Mouse (Mus musculus): ENCODE measurements around the gene Fam163a. TPM values are rescaled to one million over a fixed set of nuclear protein-coding genes. Genes with fewer than 3 reads are reported as not detected.

Gene Fam163a
- polyA plus RNA-seq, 1 experiment from 2014 or later = 0.34 TPM

GRCm38 (mm10) chr1:156218573-156218972 lies 13.7 kb upstream of the Fam163a start:
- Histone ChIP-seq H3K27ac (no peak overlapping the region), H3K9me3 (replicated peaks) (no peaks in the 10 kb centered on the region), H3K27me3 (ENCODE audit: low read depth, poor library complexity, severe bottlenecking) (no peaks in the 10 kb centered on the region), H3K4me3 (no peak overlapping the region), H3K36me3 (no peaks in the 10 kb centered on the region), H3K4me1 (peaks cover 25% of the 10 kb centered on the region; the same call in 1 of the 2 replicates)
- DNase-seq (ENCODE audit: low spot score) = no peak
- 94% methylated on average over 2 of the region's 2 CpGs for WGBS

GRCm38 (mm10) chr1:156217941-156218340 lies 13.1 kb upstream of the Fam163a start:
- DNase-seq (ENCODE audit: low spot score) = no peak
- H3K4me1 ChIP-seq = peaks cover 25% of the 10 kb centered on the region; the same call in 1 of the 2 replicates

GRCm38 (mm10) chr1:156217393-156217792 lies 12.6 kb upstream of the Fam163a start:
- no peaks in the 10 kb centered on the region for H3K27me3 ChIP-seq (ENCODE audit: low read depth, poor library complexity, severe bottlenecking)
- no peak for DNase-seq (ENCODE audit: low spot score)
- 60% methylated on average over 3 of the region's 3 CpGs for WGBS
- H3K4me3 ChIP-seq = no peak overlapping the region
- H3K4me1 ChIP-seq = peaks cover 20% of the 10 kb centered on the region; the same call in 1 of the 2 replicates
- no peaks in the 10 kb centered on the region for H3K36me3 ChIP-seq
- H3K27ac ChIP-seq = no peak overlapping the region
- H3K9me3 ChIP-seq (replicated peaks) = no peaks in the 10 kb centered on the region

More at GRCm38 (mm10) chr1:156217941-156218340, 13.1 kb upstream of the Fam163a start:
- Histone ChIP-seq H3K4me3 (no peak overlapping the region), H3K9me3 (replicated peaks) (no peaks in the 10 kb centered on the region), H3K36me3 (no peaks in the 10 kb centered on the region), H3K27ac (0 out of 2 replicates have a peak overlapping the region, but pooled peaks have one; percentile 9), H3K27me3 (ENCODE audit: low read depth, poor library complexity, severe bottlenecking) (no peaks in the 10 kb centered on the region)
- 79% methylated on average over 8 of the region's 8 CpGs for WGBS

- 74% methylated on average over 4 of the region's 4 CpGs for WGBS
- no peaks in the 10 kb centered on the region for H3K36me3 ChIP-seq
- H3K4me1 ChIP-seq = peaks cover 9% of the 10 kb centered on the region; the same call in 1 of the 2 replicates
- no peaks in the 10 kb centered on the region for H3K27me3 ChIP-seq (ENCODE audit: low read depth, poor library complexity, severe bottlenecking)
- H3K4me3 ChIP-seq = no peak overlapping the region
- no peak overlapping the region for H3K27ac ChIP-seq
- DNase-seq (ENCODE audit: low spot score) = no peak
- H3K9me3 ChIP-seq (replicated peaks) = no peaks in the 10 kb centered on the region
Measured at GRCm38 (mm10) chr1:156216249-156216648, 11.4 kb upstream of the Fam163a start.

GRCm38 (mm10) chr1:156214651-156215050 lies 9.8 kb upstream of the Fam163a start:
- Histone ChIP-seq H3K4me3 (no peak overlapping the region), H3K27ac (no peak overlapping the region), H3K27me3 (ENCODE audit: low read depth, poor library complexity, severe bottlenecking) (no peaks in the 10 kb centered on the region), H3K9me3 (replicated peaks) (no peaks in the 10 kb centered on the region), H3K36me3 (no peaks in the 10 kb centered on the region), H3K4me1 (peaks cover 9% of the 10 kb centered on the region; the same call in 1 of the 2 replicates)
- WGBS = 87% methylated on average over 8 of the region's 8 CpGs
- no peak for DNase-seq (ENCODE audit: low spot score)

- Histone ChIP-seq H3K36me3 (no peaks in the 10 kb centered on the region), H3K4me3 (no peak overlapping the region), H3K4me1 (peaks cover 7% of the 10 kb centered on the region; the same call in 1 of the 2 replicates), H3K9me3 (replicated peaks) (no peaks in the 10 kb centered on the region), H3K27me3 (ENCODE audit: low read depth, poor library complexity, severe bottlenecking) (0 out of 2 replicates have a peak, but pooled peaks cover 4% of the 10 kb centered on the region), H3K27ac (no peak overlapping the region)
- WGBS = 86% methylated on average over 5 of the region's 5 CpGs
- DNase-seq (ENCODE audit: low spot score) = no peak
Measured at GRCm38 (mm10) chr1:156212923-156213322, 8.1 kb upstream of the Fam163a start.

GRCm38 (mm10) chr1:156211809-156212317 lies 7.0 kb upstream of the Fam163a start:
- H3K27me3 ChIP-seq (ENCODE audit: low read depth, poor library complexity, severe bottlenecking) = peaks cover 12% of the 10 kb centered on the region
- H3K4me3 ChIP-seq = no peak overlapping the region
- no peak overlapping the region for H3K27ac ChIP-seq
- no peaks in the 10 kb centered on the region for H3K9me3 ChIP-seq (replicated peaks)
- no peak for DNase-seq (ENCODE audit: low spot score)
- H3K36me3 ChIP-seq = no peaks in the 10 kb centered on the region
- WGBS = 73% methylated on average over 6 of the region's 6 CpGs
- no peaks in the 10 kb centered on the region for H3K4me1 ChIP-seq

- DNase-seq (ENCODE audit: low spot score) = no peak
- Histone ChIP-seq H3K27ac (peak overlapping the region; percentile 73), H3K9me3 (replicated peaks) (no peaks in the 10 kb centered on the region), H3K36me3 (no peaks in the 10 kb centered on the region), H3K4me1 (peaks cover 16% of the 10 kb centered on the region), H3K4me3 (peak overlapping the region; percentile 58), H3K27me3 (ENCODE audit: low read depth, poor library complexity, severe bottlenecking) (peaks cover 74% of the 10 kb centered on the region)
- WGBS = 18% methylated on average over 10 of the region's 10 CpGs
Measured at GRCm38 (mm10) chr1:156205164-156205563, 338 bp upstream of the Fam163a start.

GRCm38 (mm10) chr1:156203961-156204655 lies 718 bp downstream of the Fam163a start:
- Histone ChIP-seq H3K27ac (peak overlapping the region; percentile 73), H3K4me1 (peaks cover 16% of the 10 kb centered on the region)

GRCm38 (mm10) chr1:156202661-156203060 lies 2.2 kb downstream of the Fam163a start:
- no peak for DNase-seq (ENCODE audit: low spot score)
- peaks cover 70% of the 10 kb centered on the region for H3K27me3 ChIP-seq (ENCODE audit: low read depth, poor library complexity, severe bottlenecking)
- H3K4me1 ChIP-seq = peaks cover 16% of the 10 kb centered on the region
- 49% methylated on average over 3 of the region's 3 CpGs for WGBS
- no peaks in the 10 kb centered on the region for H3K9me3 ChIP-seq (replicated peaks)
- no peak overlapping the region for H3K27ac ChIP-seq
- H3K36me3 ChIP-seq = no peaks in the 10 kb centered on the region
- H3K4me3 ChIP-seq = no peak overlapping the region

More at GRCm38 (mm10) chr1:156203961-156204655, 718 bp downstream of the Fam163a start:
- H3K27me3 ChIP-seq (ENCODE audit: low read depth, poor library complexity, severe bottlenecking) = peaks cover 74% of the 10 kb centered on the region
- H3K9me3 ChIP-seq (replicated peaks) = no peaks in the 10 kb centered on the region
- 5% methylated on average over 18 of the region's 18 CpGs for WGBS
- H3K36me3 ChIP-seq = no peaks in the 10 kb centered on the region
- H3K4me3 ChIP-seq = peak overlapping the region; percentile 58
- DNase-seq (ENCODE audit: low spot score) = no peak

GRCm38 (mm10) chr1:156201069-156201468 lies 3.8 kb downstream of the Fam163a start:
- H3K27me3 ChIP-seq (ENCODE audit: low read depth, poor library complexity, severe bottlenecking) = peaks cover 62% of the 10 kb centered on the region

GRCm38 (mm10) chr1:156197588-156197987 lies 7.2 kb downstream of the Fam163a start:
- no peak overlapping the region for H3K27ac ChIP-seq
- DNase-seq (ENCODE audit: low spot score) = no peak
- H3K9me3 ChIP-seq (replicated peaks) = no peaks in the 10 kb centered on the region
- no peaks in the 10 kb centered on the region; the same call in 1 of the 2 replicates for H3K4me1 ChIP-seq
- H3K4me3 ChIP-seq = no peak overlapping the region
- H3K27me3 ChIP-seq (ENCODE audit: low read depth, poor library complexity, severe bottlenecking) = peaks cover 27% of the 10 kb centered on the region
- 80% methylated on average over 4 of the region's 4 CpGs for WGBS
- H3K36me3 ChIP-seq = no peaks in the 10 kb centered on the region

More at GRCm38 (mm10) chr1:156201069-156201468, 3.8 kb downstream of the Fam163a start:
- no peak for DNase-seq (ENCODE audit: low spot score)
- no peaks in the 10 kb centered on the region for H3K36me3 ChIP-seq
- no peaks in the 10 kb centered on the region for H3K9me3 ChIP-seq (replicated peaks)
- no peak overlapping the region for H3K27ac ChIP-seq
- 87% methylated on average over 3 of the region's 3 CpGs for WGBS
- no peak overlapping the region for H3K4me3 ChIP-seq
- H3K4me1 ChIP-seq = peaks cover 16% of the 10 kb centered on the region

- Histone ChIP-seq H3K9me3 (replicated peaks) (no peaks in the 10 kb centered on the region), H3K36me3 (no peaks in the 10 kb centered on the region), H3K4me3 (no peak overlapping the region), H3K4me1 (no peaks in the 10 kb centered on the region; the same call in 1 of the 2 replicates), H3K27me3 (ENCODE audit: low read depth, poor library complexity, severe bottlenecking) (0 out of 2 replicates have a peak, but pooled peaks cover 7% of the 10 kb centered on the region), H3K27ac (no peak overlapping the region)
- no peak for DNase-seq (ENCODE audit: low spot score)
- WGBS = 59% methylated on average over 7 of the region's 7 CpGs
Measured at GRCm38 (mm10) chr1:156193292-156193691, 11.5 kb downstream of the Fam163a start.

Data from limb, embryonic 10.5 days (tissue).